Mouse (Mus musculus) bone marrow, adult 2 months (tissue): ENCODE data around the gene Ipmk.

Experiments used
- CTCF ChIP-seq: fragments of 200-500 bp; IDR thresholded peaks from 2 replicates; pipeline ENCODE4 v1.5.1; 2011; ENCODE audit warnings: low read length, control low read depth; ENCODE audit not compliant: control insufficient read depth, insufficient read depth
- POLR2A ChIP-seq: fragments of 200-500 bp; IDR thresholded peaks from 2 replicates; pipeline ENCODE4 v1.6.1; 2011; ENCODE audit warnings: low read depth, mild to moderate bottlenecking, control low read depth, low read length, borderline replicate concordance; ENCODE audit not compliant: control insufficient read depth

DNA sequence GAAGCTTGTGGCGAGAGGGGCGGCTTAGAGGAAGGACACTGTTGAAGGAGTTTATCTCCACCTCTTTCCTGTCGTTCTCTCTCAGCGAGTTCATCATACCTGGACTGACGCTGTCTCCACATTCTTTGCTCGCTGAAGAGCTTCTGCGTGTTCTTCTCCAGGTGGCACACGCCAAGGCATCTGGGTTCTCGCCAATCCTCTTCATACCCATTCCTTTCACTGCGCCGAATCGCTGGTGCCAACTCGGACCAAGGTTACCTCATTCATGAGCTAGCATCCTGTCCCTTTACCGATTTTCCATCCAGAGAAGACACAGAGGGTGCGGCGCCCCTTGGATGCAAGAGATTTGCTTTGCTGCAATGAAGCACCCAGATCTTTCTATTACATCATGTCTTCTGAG is 47.4 kb upstream of the Ipmk start:
- TF ChIP-seq CTCF (no peak), POLR2A (no peak)
